Mouse (Mus musculus) lung, postnatal 0 days (tissue): Measurements from ENCODE around the gene Dph7.

Source experiments
- CTCF ChIP-seq: IDR thresholded peaks from 2 replicates; pipeline ENCODE4 v1.5.1; 2016; ENCODE audit warnings: antibody characterized with exemption, mild to moderate bottlenecking
- EP300 ChIP-seq: IDR thresholded peaks from 2 replicates; pipeline ENCODE4 v1.6.1; 2016; ENCODE audit warnings: antibody characterized with exemption, mild to moderate bottlenecking, control low read depth

DNA sequence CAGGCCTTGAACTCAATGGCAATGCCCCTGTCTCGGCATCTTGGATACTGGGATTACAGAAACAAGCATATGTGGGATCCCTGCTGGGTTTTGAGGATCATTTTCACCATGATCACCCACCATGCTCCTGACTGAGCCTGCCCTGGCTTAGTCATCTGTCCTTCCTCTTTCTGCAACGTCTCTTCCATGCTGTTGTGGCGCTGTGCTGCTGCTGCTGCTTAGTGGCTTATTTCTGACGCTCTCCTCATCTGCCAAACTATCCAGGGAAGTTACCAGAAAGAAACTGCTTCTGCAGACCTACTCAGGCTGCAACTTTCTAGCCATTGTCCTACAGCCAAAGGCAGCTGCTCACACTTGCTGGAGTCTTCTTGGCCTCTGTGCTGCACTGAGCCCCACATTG lies 8.2 kb downstream of the Dph7 start:
- no peak for TF ChIP-seq CTCF
- no peak for TF ChIP-seq EP300
